Mouse (Mus musculus) retina, embryonic 14.5 days (tissue): ENCODE data around the gene Gpr161.
"Not testable (repeated sequence)": the region's sequence is repeated elsewhere in the genome, so short reads cannot be mapped to it uniquely, and the experiment has no call there.

ENCODE experiments used
- DNase-seq: peaks from one replicate; pipeline ENCODE4 v3.0.0-alpha.2; 2015; ENCODE audit warnings: low spot score

The Gpr161 gene

DNA sequence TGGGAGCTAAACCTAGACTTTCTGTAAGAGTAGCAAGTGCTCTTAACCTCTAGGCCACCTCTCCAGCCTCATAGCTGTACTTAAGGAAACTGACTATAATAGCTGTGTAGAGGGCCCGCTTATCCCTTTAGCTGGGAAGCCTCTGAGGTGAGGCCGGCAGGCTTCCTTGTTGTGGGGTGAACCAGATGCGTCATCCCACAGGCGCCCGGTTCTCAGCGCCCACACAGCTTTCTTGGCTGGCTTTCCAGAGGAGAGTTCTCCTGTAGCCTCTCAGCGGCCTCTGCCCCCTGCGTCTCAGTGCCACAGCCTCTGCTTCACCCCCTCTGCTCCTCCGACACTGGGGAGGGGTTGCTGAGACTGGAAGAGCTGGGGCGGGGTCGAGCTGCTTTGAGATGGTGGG lies 20.8 kb downstream of the Gpr161 start:
- DNase-seq = no peak

- DNase-seq = peak; percentile 82
These were observed 24.7 kb downstream of the Gpr161 start for GRCm38 (mm10) chr1:165320141-165320934.

DNA sequence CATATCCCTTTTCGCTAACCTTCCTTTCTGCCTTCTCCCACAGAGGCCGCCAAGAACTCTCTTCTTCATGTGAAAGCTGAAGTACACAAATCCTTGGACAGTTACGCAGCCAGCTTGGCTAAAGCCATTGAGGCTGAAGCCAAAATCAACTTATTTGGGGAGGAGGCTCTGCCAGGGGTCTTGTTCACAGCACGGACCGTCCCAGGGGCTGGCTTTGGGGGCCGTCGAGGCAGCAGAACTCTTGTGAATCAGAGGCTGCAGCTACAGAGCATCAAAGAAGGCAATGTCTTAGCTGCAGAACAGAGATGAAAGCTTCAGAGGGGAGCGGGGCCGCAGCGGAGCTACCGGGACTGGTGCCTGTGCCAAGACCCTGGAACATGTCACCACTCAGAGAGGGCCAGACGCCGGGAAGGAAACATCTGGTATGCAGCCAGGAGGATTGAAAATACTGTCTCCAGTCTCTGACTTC lies 25.8 kb downstream of the Gpr161 start:
- no peak for DNase-seq

GRCm38 (mm10) chr1:165321891-165322290 lies 26.3 kb downstream of the Gpr161 start:
- DNase-seq = no peak

GRCm38 (mm10) chr1:165322934-165323333 lies 27.3 kb downstream of the Gpr161 start:
- DNase-seq = no peak

GRCm38 (mm10) chr1:165327370-165327769 lies 31.8 kb downstream of the Gpr161 start:
- DNase-seq = no peak

GRCm38 (mm10) chr1:165327831-165328230 lies 32.2 kb downstream of the Gpr161 start:
- DNase-seq = no peak

DNA sequence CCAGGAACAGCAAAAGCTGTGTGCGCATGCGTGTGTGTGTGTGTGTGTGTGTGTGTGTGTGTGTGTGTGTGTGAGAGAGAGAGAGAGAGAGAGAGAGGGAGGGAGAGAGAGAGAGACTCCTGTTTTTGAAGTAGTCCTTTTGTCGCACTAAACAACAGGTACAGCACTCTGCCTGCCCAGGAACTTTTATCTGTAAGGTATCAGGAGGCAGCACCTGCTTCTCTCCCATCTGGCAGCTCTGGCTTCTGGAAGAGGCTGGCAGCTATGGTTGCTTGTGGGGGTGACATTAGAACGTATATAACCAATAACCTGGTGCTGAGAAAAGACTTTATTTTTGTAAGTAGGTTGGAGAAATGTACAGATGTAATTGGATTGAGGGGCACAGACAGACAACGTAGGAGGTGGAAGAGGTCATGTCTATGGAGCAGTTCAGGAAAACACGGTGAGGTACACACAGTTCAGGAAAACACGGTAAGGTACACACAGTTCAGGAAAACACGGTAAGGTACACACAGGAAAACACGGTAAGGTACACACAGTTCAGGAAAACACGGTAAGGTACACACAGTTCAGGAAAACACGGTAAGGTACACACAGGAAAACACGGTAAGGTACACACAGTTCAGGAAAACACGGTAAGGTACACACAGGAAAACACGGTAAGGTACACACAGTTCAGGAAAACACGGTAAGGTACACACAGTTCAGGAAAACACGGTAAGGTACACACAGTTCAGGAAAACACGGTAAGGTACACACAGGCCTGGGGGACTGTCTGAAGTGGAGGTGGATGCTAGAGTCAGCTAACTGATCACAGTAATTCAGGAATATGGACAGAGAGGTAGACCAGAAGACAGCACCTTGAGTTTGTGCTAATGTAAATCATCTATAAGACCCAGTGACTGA lies 33.0 kb downstream of the Gpr161 start:
- not testable (repeated sequence) for DNase-seq

GRCm38 (mm10) chr1:165330859-165331258 lies 35.3 kb downstream of the Gpr161 start:
- DNase-seq = no peak

GRCm38 (mm10) chr1:165332797-165333196 lies 37.2 kb downstream of the Gpr161 start:
- DNase-seq = no peak

DNA sequence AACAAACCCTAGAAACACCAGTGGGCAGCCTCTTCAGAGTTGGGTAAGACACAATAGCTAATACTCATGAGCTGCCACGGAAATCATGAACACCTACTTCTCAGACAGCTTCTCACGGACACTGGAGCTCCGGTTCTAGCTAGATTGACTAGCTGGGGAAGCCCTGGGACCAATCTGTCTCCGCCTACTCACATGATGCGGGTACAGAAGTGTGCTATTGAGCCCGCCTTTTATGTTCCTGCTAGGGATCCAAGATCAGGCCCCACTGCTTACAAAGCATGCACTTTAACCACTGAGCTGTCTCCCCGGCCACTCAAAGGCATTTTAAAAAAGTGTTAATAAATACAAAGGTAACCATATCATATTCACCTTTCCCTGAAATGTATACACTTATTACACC lies 46.5 kb downstream of the Gpr161 start:
- DNase-seq = no peak

DNA sequence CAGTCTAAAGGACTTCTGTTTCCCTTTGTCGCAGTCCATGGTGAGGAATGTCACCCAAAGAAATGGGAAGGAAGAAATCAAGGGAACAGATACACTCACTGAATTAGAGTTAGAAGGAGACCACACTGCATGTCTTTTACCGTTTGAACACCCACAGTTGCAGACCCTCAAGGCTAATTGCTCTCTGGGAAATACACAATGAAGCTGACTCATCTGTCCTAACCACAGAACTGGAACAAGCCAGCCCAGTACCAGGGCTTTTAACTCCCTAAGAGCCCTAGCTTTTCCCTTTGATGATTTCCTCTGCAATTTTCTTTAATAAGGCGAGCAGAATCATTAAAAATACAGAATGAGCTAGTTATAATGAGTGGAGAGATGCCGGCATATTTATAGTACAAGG lies 48.9 kb downstream of the Gpr161 start:
- DNase-seq = peak; percentile 11

- DNase-seq = no peak
These were observed 53.0 kb downstream of the Gpr161 start for GRCm38 (mm10) chr1:165348627-165349026.

DNA sequence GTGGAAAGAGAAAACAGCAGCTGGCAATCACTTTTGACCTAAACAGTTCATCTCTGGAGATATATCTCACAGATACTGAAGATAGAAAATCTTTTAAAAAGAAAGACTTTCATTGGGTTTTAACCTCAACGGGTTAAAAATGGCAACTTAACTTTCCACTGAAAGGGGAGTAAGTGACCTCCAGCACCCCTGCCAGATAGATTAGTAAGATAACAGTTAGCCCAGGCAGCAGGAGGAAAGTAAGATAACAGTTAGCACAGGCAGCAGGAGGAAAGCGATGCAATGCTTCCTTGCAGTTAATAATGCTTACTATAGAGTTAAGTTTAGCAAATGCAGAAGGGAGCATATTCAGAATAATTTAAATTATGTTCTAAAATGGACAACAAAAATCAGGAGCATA lies 60.8 kb downstream of the Gpr161 start:
- no peak for DNase-seq

DNA sequence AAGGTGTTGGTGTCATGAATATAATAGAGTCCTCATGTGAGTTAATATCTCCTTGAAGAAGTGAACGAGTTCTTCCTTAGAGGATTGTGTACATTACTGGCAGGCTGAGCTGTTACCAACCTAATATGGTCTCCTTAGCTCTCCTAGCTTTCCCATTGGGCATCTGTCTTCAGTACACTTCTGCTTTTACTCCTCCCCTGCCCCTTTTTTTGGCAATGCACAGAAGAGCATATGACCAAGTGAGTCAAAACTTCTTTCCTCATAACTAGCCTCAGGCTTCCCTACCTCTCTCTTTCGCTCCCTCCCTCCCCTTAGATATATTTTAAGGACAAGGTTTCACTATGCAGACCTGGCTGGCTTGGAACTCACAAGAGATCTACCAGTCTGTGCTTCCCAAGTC lies 67.7 kb downstream of the Gpr161 start:
- no peak for DNase-seq

- no peak for DNase-seq
These were observed 69.5 kb downstream of the Gpr161 start for GRCm38 (mm10) chr1:165365057-165365456.

- DNase-seq = no peak
These were observed 75.4 kb downstream of the Gpr161 start for GRCm38 (mm10) chr1:165370990-165371389.

DNA sequence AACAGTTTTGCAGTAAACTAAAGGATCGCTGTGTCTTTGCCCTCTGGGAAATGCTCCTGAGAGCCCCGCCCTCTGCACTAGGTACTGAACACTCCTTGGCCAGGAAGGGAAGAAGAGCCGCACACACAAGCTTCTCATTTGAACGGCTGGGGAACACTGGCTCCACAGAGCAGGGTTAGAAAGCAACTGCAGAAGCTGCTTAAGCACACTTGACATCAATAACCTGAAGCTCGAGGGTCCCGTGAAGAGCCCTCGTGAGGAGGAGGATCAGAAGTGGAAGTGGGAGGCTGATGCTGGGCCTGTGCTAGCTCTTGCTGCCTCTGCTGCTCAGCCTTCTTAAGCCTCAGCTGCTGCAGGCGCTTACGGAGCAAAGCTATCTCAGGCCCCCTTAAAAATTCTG lies 78.2 kb downstream of the Gpr161 start:
- no peak for DNase-seq
